Mouse (Mus musculus) embryonic fibroblast, embryonic 13.5 days (primary cell): Measurements from ENCODE around the gene Nr2f1.

Experiments
- CTCF ChIP-seq: IDR thresholded peaks from 2 replicates; pipeline ENCODE4 v1.5.1; 2011; ENCODE audit warnings: mild to moderate bottlenecking, control low read depth, low read length, moderate library complexity, borderline replicate concordance; ENCODE audit not compliant: insufficient read depth
- POLR2A ChIP-seq: IDR thresholded peaks from 2 replicates; pipeline ENCODE4 v1.6.1; 2011; ENCODE audit warnings: low read depth, mild to moderate bottlenecking, control low read depth, low read length, moderate library complexity

GRCm38 (mm10) chr13:78215223-78215622 is 15.7 kb upstream of the Nr2f1 start:
- TF ChIP-seq CTCF (no peak), POLR2A (no peak)
